Mouse (Mus musculus): ENCODE results near the gene Lrp8.

Lrp8 gene

DNA sequence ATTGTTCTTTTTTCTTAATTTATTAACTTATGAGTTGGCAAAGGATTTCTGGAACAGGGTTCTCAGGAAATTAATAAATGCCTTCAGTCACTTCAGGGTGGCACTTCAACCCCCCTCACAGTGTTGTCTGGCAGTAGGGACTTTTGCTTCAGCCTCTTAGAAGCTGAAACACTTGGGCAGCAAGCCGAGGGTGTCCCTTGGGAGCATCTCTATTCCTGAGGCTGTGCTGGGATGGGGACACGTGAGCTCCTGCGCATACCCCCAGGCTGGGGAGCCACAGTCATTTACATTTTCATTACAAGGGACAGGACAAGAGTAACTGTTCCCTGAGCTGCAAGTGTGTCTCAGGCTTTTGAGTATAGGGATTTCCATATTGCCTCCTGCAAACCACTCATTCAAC is 35.8 kb downstream of the Lrp8 start:
- in situ Hi-C loops (cut with MboI; ENCODE audit: unreplicated experiment in 2 of 2): loop anchor here in 1 of 2 experiments (25.0 kb wide), 1 partner anchor 426 kb away; no protein-coding TSS in a partner anchor

DNA sequence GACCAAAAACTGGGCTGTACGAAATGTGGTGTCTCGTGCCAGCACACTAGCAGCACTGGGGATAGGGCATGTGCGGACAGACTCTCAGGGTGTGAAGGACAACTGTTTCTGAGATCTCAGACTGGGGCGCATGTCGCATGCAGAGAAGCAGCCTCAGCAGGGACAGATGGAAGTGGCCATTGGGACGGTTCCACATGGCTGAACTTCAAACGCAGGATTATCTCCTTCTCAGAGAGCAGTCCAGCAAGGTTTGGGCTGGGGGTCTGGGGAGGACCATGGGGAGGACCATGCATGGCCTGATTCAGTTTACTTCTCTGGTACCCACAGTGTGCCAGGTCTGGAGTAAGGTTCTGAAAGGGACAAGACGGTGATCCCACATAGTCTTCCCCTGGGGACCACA is 41.6 kb downstream of the Lrp8 start:
- in situ Hi-C loops (cut with MboI; ENCODE audit: unreplicated experiment in 2 of 2): loop anchor here in 1 of 2 experiments (5.0 to 25.0 kb wide), 3 partner anchors 101 to 431 kb away; no protein-coding TSS in a partner anchor

DNA sequence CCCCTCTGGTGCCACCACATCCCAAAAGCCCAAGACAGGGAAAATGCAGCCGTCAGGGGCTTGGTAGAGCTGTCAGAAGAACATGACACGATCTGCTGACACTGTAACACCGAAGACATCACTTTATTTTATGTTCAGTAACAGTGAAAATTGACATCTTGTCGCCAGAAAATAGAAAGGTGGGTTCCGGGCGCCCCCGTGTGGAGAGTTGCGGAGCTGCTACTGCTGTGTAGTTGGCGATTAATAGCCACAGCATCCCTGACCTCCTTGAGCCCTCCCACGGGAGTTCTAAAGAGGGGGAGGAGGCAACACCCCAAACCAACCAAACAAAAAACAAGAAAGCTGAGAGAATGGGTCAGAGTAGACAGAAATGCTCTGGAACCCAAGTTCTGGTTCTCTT is 42.9 kb downstream of the Lrp8 start:
- in situ Hi-C loops (cut with MboI; ENCODE audit: unreplicated experiment in 2 of 2): loop anchor here (5.0 to 25.0 kb wide), 5 partner anchors 103 to 433 kb away; no protein-coding TSS in a partner anchor

DNA sequence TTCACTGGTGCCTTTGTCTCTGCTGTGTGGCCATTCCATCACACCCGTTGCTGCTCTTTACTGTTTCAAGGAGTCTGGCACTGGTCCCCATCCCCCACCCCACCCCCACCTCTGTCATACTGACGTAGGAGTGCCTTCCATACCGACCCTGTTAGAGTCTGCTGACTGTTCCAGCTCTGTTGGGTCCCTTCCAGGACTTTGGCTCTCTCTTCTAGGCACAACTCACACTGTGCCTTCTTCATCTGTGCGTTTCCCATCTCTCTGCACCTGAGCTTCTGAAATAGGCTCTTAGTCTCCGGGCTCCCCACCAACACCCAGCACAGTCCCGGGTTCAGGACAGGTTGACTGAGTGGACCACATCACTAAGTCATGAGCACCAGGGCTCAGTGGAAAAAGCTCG is 44.7 kb downstream of the Lrp8 start:
- in situ Hi-C loops (cut with MboI; ENCODE audit: unreplicated experiment in 2 of 2): loop anchor here (5.0 to 25.0 kb wide), 4 partner anchors 109 to 434 kb away; no protein-coding TSS in a partner anchor

DNA sequence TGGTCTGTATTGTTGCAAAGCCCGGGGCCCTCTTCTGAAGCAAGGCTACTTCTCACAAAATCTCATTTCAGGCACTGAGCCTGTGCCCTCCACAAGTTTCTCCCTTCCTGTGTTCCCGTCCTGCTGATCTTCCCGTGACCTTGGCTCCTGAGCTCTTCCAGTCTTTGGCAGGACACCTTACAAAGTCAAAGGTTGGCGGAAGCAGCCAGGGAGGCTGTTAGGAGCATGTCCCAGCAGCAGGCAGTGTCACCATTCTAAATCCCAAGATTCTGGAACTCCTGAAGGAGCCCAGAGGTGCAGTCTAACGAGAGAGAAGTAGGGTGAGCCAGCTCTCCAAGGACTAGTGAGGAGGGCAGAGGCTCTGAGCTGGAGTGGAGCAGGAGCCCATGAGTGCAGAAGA is 46.5 kb downstream of the Lrp8 start:
- in situ Hi-C loops (cut with MboI; ENCODE audit: unreplicated experiment in 2 of 2): loop anchor here (5.0 to 25.0 kb wide), 4 partner anchors 111 to 436 kb away; no protein-coding TSS in a partner anchor

DNA sequence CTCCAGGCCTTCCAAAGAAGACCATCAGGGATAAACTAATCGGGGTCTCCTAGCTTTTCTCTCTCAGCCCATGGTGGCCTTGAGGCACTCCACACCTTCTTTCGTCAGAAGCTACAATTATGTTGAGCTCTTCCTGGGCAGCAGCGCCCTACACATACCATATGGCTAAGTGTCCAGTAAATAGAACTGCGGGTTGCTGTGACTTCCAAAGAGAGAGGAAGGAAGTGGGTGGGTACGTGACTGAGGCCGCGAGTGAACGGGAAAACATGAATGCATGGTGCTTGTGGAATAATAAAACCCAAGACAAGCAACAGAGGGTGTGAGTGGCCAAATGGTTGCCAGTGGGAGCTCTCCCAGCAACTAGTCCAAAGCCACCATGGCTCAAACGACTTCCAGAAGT is 47.6 kb downstream of the Lrp8 start:
- in situ Hi-C loops (cut with MboI; ENCODE audit: unreplicated experiment in 2 of 2): loop anchor here (5.0 to 25.0 kb wide), 5 partner anchors 112 to 1035 kb away; no protein-coding TSS in a partner anchor

DNA sequence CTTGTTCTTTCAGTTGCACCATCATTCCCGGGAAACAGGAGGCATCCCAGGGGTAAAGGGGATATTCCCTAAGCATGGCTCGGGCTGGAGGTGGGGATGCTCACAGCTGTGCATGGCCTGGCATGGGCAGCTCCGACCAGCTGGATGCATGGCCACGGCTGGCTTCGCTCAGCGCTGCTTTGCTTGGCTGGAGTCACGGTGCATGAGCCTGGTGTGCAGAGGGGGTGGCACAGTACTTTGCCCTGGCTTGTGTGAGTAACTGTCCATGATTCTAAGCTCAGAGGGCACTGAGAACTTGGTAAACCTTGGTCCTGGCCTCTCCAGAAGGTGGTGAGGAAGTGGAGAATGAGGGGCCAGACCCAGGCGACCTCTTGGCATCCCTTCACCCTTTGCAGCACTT is 48.0 kb downstream of the Lrp8 start:
- in situ Hi-C loops (cut with MboI; ENCODE audit: unreplicated experiment in 2 of 2): loop anchor here in 1 of 2 experiments (10.0 kb wide), 1 partner anchor 1035 kb away; no protein-coding TSS in a partner anchor

DNA sequence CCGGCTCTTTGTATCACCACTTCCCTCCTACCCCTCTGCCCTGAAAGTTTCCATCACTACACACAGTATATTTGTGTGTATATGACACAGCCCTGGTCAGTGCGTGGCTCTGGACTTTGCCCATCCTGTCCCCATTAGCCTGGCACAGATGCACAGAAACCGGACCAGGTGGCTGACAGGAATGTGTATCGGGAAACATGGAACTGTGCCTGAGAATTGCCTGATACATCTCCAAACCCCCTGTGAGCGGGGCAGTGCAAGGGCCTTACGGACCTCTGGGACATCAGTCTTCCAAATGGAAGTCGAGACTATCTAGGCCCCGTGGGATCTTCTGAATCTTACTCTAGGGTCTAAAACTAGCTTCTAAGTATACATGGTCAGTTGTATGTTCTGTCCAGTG is 51.3 kb downstream of the Lrp8 start:
- in situ Hi-C loops (cut with MboI; ENCODE audit: unreplicated experiment in 2 of 2): loop anchor here in 1 of 2 experiments (10.0 kb wide), 1 partner anchor 1039 kb away; no protein-coding TSS in a partner anchor

DNA sequence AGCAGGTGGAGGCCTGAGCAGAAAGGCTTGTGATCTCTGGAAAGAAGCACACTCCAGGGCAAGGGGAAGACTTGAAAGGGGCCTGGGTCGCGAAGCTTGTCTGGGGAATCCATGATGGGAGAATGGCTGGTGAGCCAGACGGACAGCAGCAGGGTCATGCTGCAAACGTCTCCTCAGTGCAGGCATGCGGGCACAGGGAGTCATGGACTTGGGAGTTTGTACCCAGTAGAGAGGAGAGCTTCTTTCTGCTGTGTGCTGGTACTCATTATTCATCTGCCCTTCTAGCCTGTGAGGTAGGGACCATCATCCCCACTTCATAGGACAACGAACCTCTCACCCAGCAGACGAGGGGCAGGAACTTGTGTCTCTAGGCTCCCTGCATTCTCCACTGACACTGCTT is 51.8 kb downstream of the Lrp8 start:
- in situ Hi-C loops (cut with MboI; ENCODE audit: unreplicated experiment in 2 of 2): loop anchor here in 1 of 2 experiments (10.0 kb wide), 1 partner anchor 1039 kb away; no protein-coding TSS in a partner anchor

DNA sequence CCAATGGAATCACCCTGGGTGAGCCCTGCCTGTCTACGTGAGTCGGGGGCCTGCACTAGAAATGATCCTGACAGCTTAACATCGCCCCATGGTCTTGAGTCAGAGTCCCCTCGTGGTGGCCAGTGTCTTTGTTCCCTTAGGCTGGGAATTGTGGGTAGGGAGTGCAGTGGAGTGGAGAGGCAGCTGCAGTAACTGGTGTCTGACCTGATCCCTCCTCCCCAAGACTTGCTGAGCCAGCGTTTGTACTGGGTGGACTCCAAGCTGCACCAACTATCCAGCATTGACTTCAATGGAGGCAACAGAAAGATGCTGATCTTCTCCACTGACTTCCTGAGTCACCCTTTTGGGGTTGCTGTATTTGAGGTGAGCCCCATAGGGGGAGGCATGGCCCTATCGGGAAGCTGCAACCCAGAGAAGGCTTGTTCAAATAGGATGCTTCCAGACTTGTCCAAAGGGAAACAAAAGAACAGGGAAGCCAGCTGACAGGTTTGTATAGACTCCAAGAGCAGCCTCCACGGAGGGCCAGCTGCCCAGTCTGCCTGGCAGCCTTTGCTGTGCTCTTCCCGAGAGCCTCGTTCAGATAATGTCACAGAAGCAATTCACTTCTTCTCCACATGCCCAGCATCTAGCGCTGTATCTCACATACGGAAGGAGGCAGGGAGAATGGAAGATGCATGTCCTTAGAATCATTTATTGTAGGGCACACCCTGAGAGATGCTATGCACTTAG is 55.1 kb downstream of the Lrp8 start:
- in situ Hi-C loops (cut with MboI; ENCODE audit: unreplicated experiment in 2 of 2): loop anchor here in 1 of 2 experiments (10.0 kb wide), 1 partner anchor 1042 kb away; no protein-coding TSS in a partner anchor

DNA sequence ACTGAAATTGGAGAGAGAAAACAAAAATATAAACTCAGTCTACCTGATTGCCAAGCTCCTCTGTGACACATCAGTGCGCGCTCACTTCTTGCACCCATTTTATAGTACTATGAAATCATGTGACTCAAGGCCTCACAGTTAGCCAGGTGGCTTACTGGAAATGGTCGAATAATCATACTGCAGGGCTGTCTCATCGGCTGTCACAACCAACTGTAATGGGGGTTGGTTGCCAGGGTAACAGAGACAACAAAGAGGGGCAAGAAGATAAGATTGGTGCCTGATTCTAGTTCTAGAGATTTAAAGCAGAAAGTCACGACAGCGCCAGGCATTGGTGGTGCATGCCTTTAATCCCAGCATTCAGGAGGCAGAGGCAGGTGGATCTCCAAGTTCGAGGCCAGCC is 56.9 kb downstream of the Lrp8 start:
- in situ Hi-C loops (cut with MboI; ENCODE audit: unreplicated experiment in 2 of 2): loop anchor here in 1 of 2 experiments (10.0 kb wide), 1 partner anchor 1044 kb away; no protein-coding TSS in a partner anchor

DNA sequence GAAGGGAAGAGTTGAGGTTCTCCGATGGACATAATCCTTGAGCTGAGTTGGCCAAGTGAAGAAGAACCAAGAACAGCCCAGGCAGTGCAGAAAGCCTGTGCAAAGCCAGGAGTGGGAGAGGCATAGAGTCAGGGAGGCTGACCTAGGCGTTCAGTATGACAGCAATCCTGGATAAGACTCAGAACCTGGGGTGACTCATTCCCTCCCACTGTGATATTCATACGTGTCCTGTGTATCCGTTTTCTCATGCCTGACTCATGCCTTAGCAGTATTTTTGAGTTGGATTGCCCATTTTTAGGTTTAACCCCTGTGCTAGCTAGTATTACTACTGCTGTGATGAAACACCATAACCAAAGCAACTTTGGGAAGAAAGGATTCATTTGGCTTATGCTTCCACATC is 62.8 kb downstream of the Lrp8 start:
- in situ Hi-C loops (cut with MboI; ENCODE audit: unreplicated experiment in 2 of 2): no loop called here

DNA sequence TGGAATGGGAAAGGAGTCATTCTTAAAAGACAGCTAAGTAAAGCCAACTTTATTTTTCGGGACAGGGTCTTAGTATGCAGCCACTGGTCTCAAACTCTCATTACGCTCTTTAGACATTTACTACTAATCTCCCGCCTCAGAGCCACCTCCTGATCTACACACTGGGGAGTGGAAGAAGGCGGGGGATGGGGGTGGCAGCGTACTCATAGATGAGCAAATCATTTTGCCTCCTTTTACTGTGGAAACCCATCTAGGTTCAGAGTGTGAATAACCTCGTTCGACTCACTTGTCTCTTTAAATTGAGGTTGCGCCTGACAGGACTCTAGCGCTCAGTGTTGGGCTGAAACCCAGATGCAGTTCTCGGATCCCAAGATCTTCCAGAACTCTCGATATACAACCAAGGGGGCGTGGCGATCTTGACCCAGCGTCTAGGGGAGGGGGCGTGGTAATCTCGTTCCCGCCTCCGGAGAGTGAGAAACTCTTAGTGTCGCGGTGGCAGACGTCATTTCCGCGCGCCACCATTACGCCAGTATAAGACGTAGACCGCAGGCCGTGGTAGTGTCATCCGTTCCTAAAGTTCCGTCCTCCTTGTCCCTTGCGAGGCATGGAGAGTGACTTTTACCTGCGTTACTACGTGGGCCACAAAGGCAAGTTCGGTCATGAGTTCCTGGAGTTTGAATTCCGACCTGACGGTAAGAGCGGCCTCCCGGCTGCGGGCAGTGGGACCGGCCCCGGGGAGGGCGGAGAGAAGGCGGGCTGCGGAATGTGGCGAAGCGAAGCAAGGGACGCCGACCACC is 77.4 kb downstream of the Lrp8 start, which contains the start of gene Magoh:
Magoh (plus strand) TSS at position 502 of the 797 bp plus-strand sequence.
- in situ Hi-C loops (cut with MboI; ENCODE audit: unreplicated experiment in 2 of 2): no loop called here

DNA sequence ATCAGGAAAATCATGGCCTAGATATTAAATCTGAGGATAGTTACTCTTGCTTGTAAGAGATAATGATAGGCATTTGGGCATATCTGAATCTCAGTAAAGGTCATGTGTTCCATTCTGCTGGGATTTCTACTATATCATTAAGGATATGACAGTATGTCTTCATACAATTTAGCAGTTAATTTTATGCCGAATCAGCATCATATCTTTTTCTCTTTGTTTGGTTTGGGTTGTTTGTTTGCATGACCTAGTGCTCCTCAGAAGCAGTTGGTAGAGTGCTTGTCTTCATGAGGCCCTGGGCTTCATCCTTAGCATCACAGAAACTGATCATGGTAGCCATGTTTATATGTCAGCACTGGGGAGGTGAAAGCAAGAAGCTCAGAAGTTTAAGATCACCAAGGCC is 79.6 kb downstream of the Lrp8 start:
- in situ Hi-C loops (cut with MboI; ENCODE audit: unreplicated experiment in 2 of 2): no loop called here

DNA sequence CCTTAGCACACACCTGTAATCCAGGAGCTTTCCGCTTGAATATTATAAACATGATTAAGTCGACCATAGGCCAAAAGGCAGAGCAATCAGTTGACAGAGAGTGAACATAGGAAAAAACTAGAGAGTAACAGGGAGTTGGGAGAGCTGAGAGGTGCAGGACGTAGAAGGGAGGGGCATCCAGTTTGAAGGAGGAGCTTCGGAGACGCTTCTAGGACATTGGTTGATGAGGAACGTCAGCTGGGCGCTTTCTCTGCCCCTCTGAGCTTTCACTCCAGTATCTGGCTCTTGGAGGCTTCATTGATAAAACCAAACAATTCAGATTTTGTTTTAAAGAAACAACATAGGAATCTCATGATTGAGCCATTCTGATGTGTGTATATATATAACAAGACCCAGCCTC is 84.3 kb downstream of the Lrp8 start:
- in situ Hi-C loops (cut with MboI; ENCODE audit: unreplicated experiment in 2 of 2): no loop called here

DNA sequence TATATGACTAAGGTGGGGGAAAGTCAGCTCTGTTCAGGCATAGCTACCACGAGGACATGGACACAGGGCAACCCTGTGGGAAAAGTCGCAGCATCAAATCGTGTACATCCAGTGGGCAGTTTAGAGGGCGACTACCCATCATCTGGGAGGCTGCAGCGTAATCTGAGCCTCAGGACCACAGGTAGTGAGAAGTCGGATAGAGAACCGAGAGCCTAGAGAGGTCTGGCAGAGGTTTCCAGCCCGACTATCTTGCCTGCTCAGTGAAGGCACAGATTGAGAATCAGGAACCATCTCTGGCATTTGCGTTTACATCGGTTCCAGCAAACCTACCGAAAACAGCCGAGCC is 87.3 kb downstream of the Lrp8 start:
- in situ Hi-C loops (cut with MboI; ENCODE audit: unreplicated experiment in 2 of 2): no loop called here

DNA sequence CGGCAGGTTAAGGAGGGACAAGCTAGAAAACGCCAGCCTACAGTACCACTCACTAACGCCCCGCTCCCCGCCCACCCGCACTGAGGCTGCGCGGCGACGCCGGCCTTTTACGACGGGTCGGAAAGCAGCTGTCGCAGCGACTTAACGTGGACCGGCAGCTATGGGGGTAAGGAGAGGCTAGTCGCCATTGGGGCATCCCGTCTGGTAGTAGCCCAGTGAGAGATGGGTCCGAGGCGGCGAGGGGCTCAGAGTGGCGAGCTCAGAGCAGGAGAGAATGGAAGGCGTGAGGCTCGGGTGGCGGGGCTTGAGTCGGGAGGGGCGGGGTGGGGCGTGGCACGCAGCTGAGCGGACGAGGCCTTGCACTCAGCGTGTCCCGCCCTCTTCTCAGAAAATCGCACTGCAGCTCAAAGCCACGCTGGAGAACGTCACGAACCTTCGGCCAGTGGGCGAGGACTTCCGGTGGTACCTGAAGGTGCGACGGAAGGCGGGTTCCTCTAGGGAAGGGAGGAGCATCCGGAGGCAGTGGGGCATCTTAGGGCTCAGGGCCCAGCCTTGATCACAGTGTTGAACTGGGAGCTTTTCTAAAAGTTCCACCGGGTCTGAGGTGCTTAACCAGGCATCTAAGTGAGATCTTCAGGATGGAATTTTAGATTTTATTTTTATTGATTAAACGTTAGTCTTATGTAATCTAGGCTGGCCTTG is 87.8 kb downstream of the Lrp8 start, which contains the start of gene 0610037L13Rik:
0610037L13Rik (plus strand) TSS at position 83 of the 702 bp plus-strand sequence.
- in situ Hi-C loops (cut with MboI; ENCODE audit: unreplicated experiment in 2 of 2): loop anchor here (5.0 to 10.0 kb wide), 3 partner anchors 255 to 435 kb away; partner anchors contain the start of genes Coa7 (in 1 of the 2) and Scp2 (in 1 of the 2)

DNA sequence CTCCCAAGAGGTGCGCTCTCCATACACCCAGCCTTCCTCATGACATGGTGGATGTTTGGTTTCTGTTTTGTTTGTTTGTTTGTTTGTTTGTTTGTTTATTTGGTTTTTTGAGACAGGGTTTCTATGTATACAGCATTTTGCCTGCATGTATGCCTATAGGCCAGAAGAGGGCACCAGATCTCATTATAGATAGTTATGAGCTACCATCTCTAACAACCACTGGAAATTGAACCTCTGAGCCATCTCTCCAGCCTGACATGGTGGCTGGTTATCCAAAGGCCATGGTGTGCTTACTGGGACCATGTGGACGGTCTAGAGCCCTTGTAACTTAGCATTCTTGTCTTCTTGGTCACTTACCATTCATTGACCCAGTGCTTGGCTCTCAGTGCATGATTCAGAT is 90.6 kb downstream of the Lrp8 start:
- in situ Hi-C loops (cut with MboI; ENCODE audit: unreplicated experiment in 2 of 2): loop anchor here (5.0 to 10.0 kb wide), 3 partner anchors 252 to 432 kb away; partner anchors contain the start of genes Coa7 (in 1 of the 2) and Scp2 (in 1 of the 2)

DNA sequence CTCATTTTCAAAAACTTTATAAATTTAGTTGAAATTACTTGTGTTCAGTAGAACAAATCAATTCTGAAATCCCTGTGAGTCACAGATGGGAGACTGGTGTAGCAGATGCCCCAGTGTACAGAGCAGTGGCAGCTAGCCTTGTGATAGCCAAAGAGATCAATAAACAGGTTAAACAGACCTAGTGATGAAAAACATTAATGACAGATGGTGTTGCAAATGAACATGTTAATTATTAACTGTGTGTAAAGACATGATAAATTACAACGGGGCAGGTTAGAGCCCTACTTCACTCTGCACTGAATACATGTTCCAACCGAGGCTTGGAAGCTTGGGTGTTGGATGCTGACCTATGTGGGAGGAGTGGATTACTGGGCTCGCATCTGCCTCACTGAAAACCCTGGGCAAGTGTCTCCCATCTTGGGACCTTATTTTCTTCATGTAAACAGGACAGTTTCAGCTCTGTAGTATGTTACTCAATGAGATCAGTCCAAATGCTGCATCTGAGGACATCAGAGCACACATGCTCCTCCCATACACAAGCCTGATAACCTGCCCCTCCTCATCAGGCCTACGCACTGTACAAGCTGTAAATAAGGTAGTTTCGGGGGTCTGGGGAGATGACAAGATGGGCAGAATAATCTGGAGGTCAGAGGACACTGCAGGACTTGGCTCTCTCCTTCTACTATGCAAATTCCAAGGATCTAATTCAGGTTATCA is 97.3 kb downstream of the Lrp8 start:
- in situ Hi-C loops (cut with MboI; ENCODE audit: unreplicated experiment in 2 of 2): loop anchor here (10.0 kb wide), 2 partner anchors 245 to 425 kb away; partner anchors contain the start of genes Coa7 (in 1 of the 2) and Scp2 (in 1 of the 2)

Measured in v-Abl transformed pro-B cells (cell line).